Comparison of ENCODE assay signal across 8 mouse cellular contexts in genomic region chr1:131095574-131095973, GRCm38 (mm10). TPM values are rescaled to one million over a fixed set of nuclear protein-coding genes. Genes with fewer than 3 reads are reported as not detected.
DNase-seq lines count a peak whose midpoint lies in the region; ATAC-seq and TF ChIP-seq lines count a peak whose summit lies in the region.

No protein-coding gene starts in this region.

- H3K4me2 ChIP-seq in heart, postnatal 0 days (ENCODE audit: low read depth, low read length): peak overlapping the region; percentile 72
- peak overlapping the region; percentile 90 for H3K4me2 ChIP-seq in lung, embryonic 14.5 days

- H3K36me3 ChIP-seq in testis, adult 2 months (ENCODE audit: control insufficient read depth, insufficient read depth, low read length): no peaks in the 10 kb centered on the region
- no peaks in the 10 kb centered on the region for H3K36me3 ChIP-seq in heart, postnatal 0 days (replicated peaks; ENCODE audit: control insufficient read depth, insufficient read depth, low read length)
- H3K36me3 ChIP-seq in lung, embryonic 14.5 days (ENCODE audit: insufficient read depth): no peaks in the 10 kb centered on the region

- peak overlapping the region; percentile 14; the same call in 1 of the 2 replicates for H3K27ac ChIP-seq in testis, adult 2 months (ENCODE audit: control insufficient read depth, insufficient read depth, low read depth, low read length)
- H3K27ac ChIP-seq in heart, postnatal 0 days (ENCODE audit: low read depth): peak overlapping the region; percentile 96
- H3K27ac ChIP-seq in lung, embryonic 14.5 days (ENCODE audit: low read depth): peak overlapping the region; percentile 95; the same call in 1 of the 2 replicates

- H3K4me3 ChIP-seq in testis, adult 2 months (ENCODE audit: control insufficient read depth, low read depth, low read length): no peak overlapping the region
- H3K4me3 ChIP-seq in heart, postnatal 0 days (ENCODE audit: low read depth, low read length): peak overlapping the region; percentile 90
- H3K4me3 ChIP-seq in lung, embryonic 14.5 days (ENCODE audit: low read depth, low read length): peak overlapping the region; percentile 96

- H3K9me3 ChIP-seq in heart, postnatal 0 days (replicated peaks; ENCODE audit: control insufficient read depth, low read length): no peaks in the 10 kb centered on the region
- no peaks in the 10 kb centered on the region for H3K9me3 ChIP-seq in lung, embryonic 14.5 days (ENCODE audit: low read depth, low read length)

- WGBS in heart, postnatal 0 days: 13% methylated on average over 8 of the region's 8 CpGs
- WGBS in lung, embryonic 14.5 days: 16% methylated on average over 8 of the region's 8 CpGs

- no peak for TF ChIP-seq POLR2A in testis, adult 2 months (IDR thresholded peaks at IDR 0.05; ENCODE audit: control insufficient read depth, low read depth, low read length)

- no peaks in the 10 kb centered on the region for H3K27me3 ChIP-seq in testis, adult 2 months (ENCODE audit: control insufficient read depth, insufficient read depth, low read length)
- H3K27me3 ChIP-seq in heart, postnatal 0 days (ENCODE audit: control insufficient read depth, insufficient read depth, low read length): no peaks in the 10 kb centered on the region
- no peaks in the 10 kb centered on the region for H3K27me3 ChIP-seq in lung, embryonic 14.5 days (ENCODE audit: insufficient read depth, low read length)

- no peak for DNase-seq in testis, postnatal 14 days (ENCODE audit: low spot score)
- DNase-seq in heart, postnatal 0 days (ENCODE audit: low spot score): no peak
- DNase-seq in lung, embryonic 14.5 days: peak; percentile 68
- no peak for DNase-seq in urinary bladder, postnatal 14 days (ENCODE audit: low spot score)
- no peak for DNase-seq in urinary bladder, adult 18-20 months (ENCODE audit: low spot score in 2 of 2)
- no peak for DNase-seq in embryo, embryonic 11 days

- TF ChIP-seq EP300 in heart, postnatal 0 days (IDR thresholded peaks at IDR 0.05; ENCODE audit: low read depth): no peak

- H3K4me1 ChIP-seq in testis, adult 2 months (ENCODE audit: control insufficient read depth, insufficient read depth, low read length): peaks cover 7% of the 10 kb centered on the region
- H3K4me1 ChIP-seq in heart, postnatal 0 days (ENCODE audit: control insufficient read depth, insufficient read depth): peaks cover 50% of the 10 kb centered on the region
- peaks cover 25% of the 10 kb centered on the region for H3K4me1 ChIP-seq in lung, embryonic 14.5 days (ENCODE audit: insufficient read depth)

- TF ChIP-seq CTCF in testis, adult 2 months (IDR thresholded peaks at IDR 0.05; ENCODE audit: control insufficient read depth, insufficient read depth, insufficient replicate concordance, low read depth, low read length): no peak
- TF ChIP-seq CTCF in heart, postnatal 0 days (IDR thresholded peaks at IDR 0.05; ENCODE audit: low read depth): no peak
- no peak for TF ChIP-seq CTCF in lung, embryonic 14.5 days (IDR thresholded peaks at IDR 0.05; ENCODE audit: low read depth)

- no peak for ATAC-seq in heart, postnatal 0 days (ENCODE audit: insufficient read depth, low read depth)
- ATAC-seq in lung, embryonic 14.5 days (ENCODE audit: insufficient read depth): no peak
- no peak for ATAC-seq in megakaryocyte-erythroid progenitor cell, adult 5-6 weeks (replicated peaks; ENCODE audit: low FRiP score, low TSS enrichment, poor library complexity, severe bottlenecking)

- H3K9ac ChIP-seq in heart, postnatal 0 days (replicated peaks; ENCODE audit: low read depth, low read length): peak overlapping the region; percentile 96
- H3K9ac ChIP-seq in lung, embryonic 14.5 days: peak overlapping the region; percentile 91

RNA-seq across cellular contexts. Expression of gene Mapkapk2, which starts 2.1 kb away (rescaled TPM):
- polyA plus RNA-seq in testis, adult 2 months (2012; rRNA removed): 13.2 and 14.7 TPM in 2 replicates
- 302 and 348 TPM in 2 replicates for total RNA-seq in heart, postnatal 0 days (2014; rRNA removed; ENCODE audit: low replicate concordance)
- 62.6 and 69.9 TPM in 2 replicates for polyA plus RNA-seq in heart, postnatal 0 days (2015; fragmentation: Nextera tagmentation; extraction: Ambion mirVana)
- polyA plus RNA-seq in lung, embryonic 14.5 days (2014; fragmentation: Nextera tagmentation; extraction: Ambion mirVana): 63.6 and 72.3 TPM in 2 replicates
- 43.1 and 46.2 TPM in 2 replicates for total RNA-seq in megakaryocyte-erythroid progenitor cell, adult 5-6 weeks (2014; fragmentation: Nextera tagmentation)
- total RNA-seq in megakaryocyte-erythroid progenitor cell, adult 5-6 weeks (2017): 37.1 and 42.6 TPM in 2 replicates

RNA-seq across cellular contexts. Expression of gene Dyrk3, which starts 42.6 kb away (rescaled TPM):
- 102 and 113 TPM in 2 replicates for polyA plus RNA-seq in testis, adult 2 months (2012; rRNA removed)
- 1.3 and 1.4 TPM in 2 replicates for total RNA-seq in heart, postnatal 0 days (2014; rRNA removed; ENCODE audit: low replicate concordance)
- polyA plus RNA-seq in heart, postnatal 0 days (2015; fragmentation: Nextera tagmentation; extraction: Ambion mirVana): 0.60 and 0.86 TPM in 2 replicates
- polyA plus RNA-seq in lung, embryonic 14.5 days (2014; fragmentation: Nextera tagmentation; extraction: Ambion mirVana): 3.9 and 4.3 TPM in 2 replicates
- 18.2 and 19.6 TPM in 2 replicates for total RNA-seq in megakaryocyte-erythroid progenitor cell, adult 5-6 weeks (2014; fragmentation: Nextera tagmentation)
- 20.0 and 31.3 TPM in 2 replicates for total RNA-seq in megakaryocyte-erythroid progenitor cell, adult 5-6 weeks (2017)

RNA-seq across cellular contexts. Expression of gene Eif2d, which starts 57.4 kb away (rescaled TPM):
- 18.1 and 18.4 TPM in 2 replicates for polyA plus RNA-seq in testis, adult 2 months (2012; rRNA removed)
- 16.6 and 27.0 TPM in 2 replicates for total RNA-seq in heart, postnatal 0 days (2014; rRNA removed; ENCODE audit: low replicate concordance)
- 38.3 and 39.6 TPM in 2 replicates for polyA plus RNA-seq in heart, postnatal 0 days (2015; fragmentation: Nextera tagmentation; extraction: Ambion mirVana)
- polyA plus RNA-seq in lung, embryonic 14.5 days (2014; fragmentation: Nextera tagmentation; extraction: Ambion mirVana): 58.0 and 63.5 TPM in 2 replicates
- total RNA-seq in megakaryocyte-erythroid progenitor cell, adult 5-6 weeks (2014; fragmentation: Nextera tagmentation): 73.6 and 79.4 TPM in 2 replicates
- 37.4 and 48.3 TPM in 2 replicates for total RNA-seq in megakaryocyte-erythroid progenitor cell, adult 5-6 weeks (2017)

Comparison
In these comparisons a context has a peak if more than half of its experiments do, and no peak if none do; other contexts are left out.
1. H3K27ac ChIP-seq: peak in every context shown above with its lines; median percentile 96 in heart, postnatal 0 days; 95 in lung, embryonic 14.5 days; 14 in testis, adult 2 months.
2. RNA of gene Dyrk3, which starts 42.6 kb away (polyA plus RNA-seq): 102 to 113 TPM in testis, adult 2 months; 3.9 to 4.3 TPM in lung, embryonic 14.5 days and 0.60 to 0.86 TPM in heart, postnatal 0 days; every median in the first group is over 10 times any median in the second.